In the genomic region with DNA sequence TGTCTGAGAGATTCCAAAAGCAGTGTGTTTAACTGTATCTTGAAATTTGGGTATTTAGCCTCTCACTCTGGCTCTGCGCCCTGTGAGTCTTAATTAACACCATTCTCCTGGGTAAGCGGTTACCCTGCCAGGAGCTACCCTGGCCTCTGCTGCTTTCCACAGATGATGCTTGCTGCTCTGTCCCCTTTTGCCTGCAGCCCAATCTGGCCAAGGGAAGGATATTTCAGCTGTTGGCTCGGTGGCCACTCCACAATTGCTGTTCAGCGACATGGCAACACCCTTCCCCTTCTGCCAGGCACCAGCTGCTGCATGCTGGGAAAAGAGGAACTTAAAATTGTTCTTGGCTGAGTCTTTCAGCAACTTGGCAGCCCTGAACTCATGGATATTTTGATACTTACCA, we compare ENCODE assay signal across 11 mouse cellular contexts.
DNase-seq lines count a peak whose midpoint lies in the region; ATAC-seq lines count a peak whose summit lies in the region.
"Had no signal": no experiment of that assay in that cellular context is flagged by ENCODE, and none has a peak within 500 bp of the region (broad histone marks: within the 10 kb centered on the region; RNA-seq: fewer than 3 reads in every experiment).

No protein-coding gene starts in this region.

- H3K27ac ChIP-seq in forebrain, embryonic 14.5 days (ENCODE audit: low read depth, low read length) = no peak overlapping the region
- H3K27ac ChIP-seq in forebrain, embryonic 12.5 days = no peak overlapping the region
- no peak overlapping the region for H3K27ac ChIP-seq in midbrain, embryonic 14.5 days (replicated peaks; ENCODE audit: low read depth, low read length)
- H3K27ac ChIP-seq: kidney, postnatal 0 days; lung, embryonic 15.5 days had no signal

- peak; percentile 84 for ATAC-seq in forebrain, embryonic 14.5 days
- ATAC-seq in forebrain, embryonic 12.5 days (ENCODE audit: low FRiP score) = no peak
- ATAC-seq in midbrain, embryonic 14.5 days (ENCODE audit: low FRiP score, low TSS enrichment) = no peak
- no peak for ATAC-seq in activated CD4-positive, CD25-positive, alpha-beta regulatory T cell, adult 4 months

- no peak overlapping the region for H3K4me3 ChIP-seq in forebrain, embryonic 14.5 days (ENCODE audit: low read depth, low read length)
- no peak overlapping the region for H3K4me3 ChIP-seq in forebrain, embryonic 12.5 days (replicated peaks)
- no peak overlapping the region for H3K4me3 ChIP-seq in midbrain, embryonic 14.5 days (replicated peaks; ENCODE audit: low read depth, low read length)
- H3K4me3 ChIP-seq: lung, embryonic 15.5 days had no signal

- H3K36me3 ChIP-seq in forebrain, embryonic 14.5 days (ENCODE audit: control insufficient read depth, insufficient read depth, low read length) = no peaks in the 10 kb centered on the region
- no peaks in the 10 kb centered on the region for H3K36me3 ChIP-seq in forebrain, embryonic 12.5 days (replicated peaks)
- H3K36me3 ChIP-seq in midbrain, embryonic 14.5 days (ENCODE audit: control insufficient read depth, insufficient read depth, low read length) = no peaks in the 10 kb centered on the region
- H3K36me3 ChIP-seq: lung, embryonic 15.5 days had no signal

- WGBS in forebrain, embryonic 14.5 days = 24% methylated on average over 4 of the region's 4 CpGs
- 69% methylated on average over 4 of the region's 4 CpGs for WGBS in forebrain, embryonic 12.5 days
- WGBS in midbrain, embryonic 14.5 days = 81% methylated on average over 4 of the region's 4 CpGs

- intact Hi-C loops in heart, postnatal 10 days (cut with DNase I) = no loop called here

- H3K27me3 ChIP-seq in forebrain, embryonic 14.5 days (replicated peaks; ENCODE audit: control insufficient read depth, insufficient read depth, low read length) = no peaks in the 10 kb centered on the region
- no peaks in the 10 kb centered on the region for H3K27me3 ChIP-seq in forebrain, embryonic 12.5 days
- no peaks in the 10 kb centered on the region for H3K27me3 ChIP-seq in midbrain, embryonic 14.5 days (ENCODE audit: control insufficient read depth, insufficient read depth, low read length)
- H3K27me3 ChIP-seq: CH12.LX; lung, embryonic 15.5 days had no signal

- no peaks in the 10 kb centered on the region for H3K9me3 ChIP-seq in forebrain, embryonic 14.5 days (replicated peaks; ENCODE audit: control insufficient read depth, low read length)
- no peaks in the 10 kb centered on the region for H3K9me3 ChIP-seq in forebrain, embryonic 12.5 days
- no peaks in the 10 kb centered on the region for H3K9me3 ChIP-seq in midbrain, embryonic 14.5 days (ENCODE audit: control insufficient read depth, low read length)
- H3K9me3 ChIP-seq: lung, embryonic 15.5 days had no signal

- no peak overlapping the region for H3K4me2 ChIP-seq in forebrain, embryonic 14.5 days (ENCODE audit: low read length)
- H3K4me2 ChIP-seq in forebrain, embryonic 12.5 days = no peak overlapping the region
- no peak overlapping the region for H3K4me2 ChIP-seq in midbrain, embryonic 14.5 days (ENCODE audit: low read length)
- H3K4me2 ChIP-seq: lung, embryonic 15.5 days had no signal

- DNase-seq in forebrain, embryonic 14.5 days (ENCODE audit: low spot score) = peak; percentile 84
- peak; percentile 80 to 81 for DNase-seq in cerebellum, postnatal 14 days
- peak; percentile 9 to 10 for DNase-seq in heart, postnatal 10 days
- peak; percentile 23 for DNase-seq in midbrain, embryonic 14.5 days
- no peak for DNase-seq in spleen, adult 12 weeks (ENCODE audit: low spot score)
- DNase-seq in neural tube, embryonic 10.5 days (ENCODE audit: extremely low spot score, low spot score) = no peak

- peaks cover 3% of the 10 kb centered on the region; the same call in 1 of the 2 replicates for H3K4me1 ChIP-seq in forebrain, embryonic 14.5 days (ENCODE audit: control insufficient read depth, insufficient read depth, low read length)
- H3K4me1 ChIP-seq in forebrain, embryonic 12.5 days = 0 out of 2 replicates have a peak, but pooled peaks cover 2% of the 10 kb centered on the region
- no peaks in the 10 kb centered on the region for H3K4me1 ChIP-seq in midbrain, embryonic 14.5 days (ENCODE audit: control insufficient read depth, insufficient read depth, low read length)
- H3K4me1 ChIP-seq: lung, embryonic 15.5 days had no signal

- H3K9ac ChIP-seq in forebrain, embryonic 14.5 days (ENCODE audit: low read length) = no peak overlapping the region
- no peak overlapping the region for H3K9ac ChIP-seq in forebrain, embryonic 12.5 days
- no peak overlapping the region for H3K9ac ChIP-seq in midbrain, embryonic 14.5 days (replicated peaks; ENCODE audit: low read length)
- H3K9ac ChIP-seq: lung, embryonic 15.5 days had no signal

Comparison
In these comparisons a context has a peak if more than half of its experiments do, and no peak if none do; other contexts are left out.
1. DNase-seq: peak in forebrain, embryonic 14.5 days (single experiment), cerebellum, postnatal 14 days (2 of 2), heart, postnatal 10 days (2 of 2) and midbrain, embryonic 14.5 days (single experiment); none in spleen, adult 12 weeks (single experiment) and neural tube, embryonic 10.5 days (single experiment).